Mouse (Mus musculus) small intestine, adult 2 months (tissue): ENCODE results near the gene Lsm2.

ENCODE experiments used
- CTCF ChIP-seq: fragments of 200-500 bp; IDR thresholded peaks from 2 replicates; pipeline ENCODE4 v1.5.1; 2012; ENCODE audit warnings: low read depth, mild to moderate bottlenecking, control low read depth, inconsistent platforms, low read length, moderate library complexity, mixed read lengths; ENCODE audit not compliant: insufficient replicate concordance, insufficient read length; ENCODE audit errors: extremely low read depth
- POLR2A ChIP-seq: fragments of 200-500 bp; IDR thresholded peaks from 2 replicates; pipeline ENCODE4 v1.6.1; 2012; ENCODE audit warnings: low read depth, mild to moderate bottlenecking, control low read depth, inconsistent platforms, low read length, moderate library complexity

- no peak for TF ChIP-seq CTCF
- no peak for TF ChIP-seq POLR2A
These were observed 21.7 kb upstream of the Lsm2 start for GRCm38 (mm10) chr17:34959881-34960515.
